Mouse (Mus musculus): ENCODE measurements around the gene Grb2. TPM values are rescaled to one million over a fixed set of nuclear protein-coding genes. Genes with fewer than 3 reads are reported as not detected.
A peak's percentile ranks its signal among the peaks of the same experiment; 100 is the strongest.

Gene Grb2
- polyA plus RNA-seq, 1 experiment = 42.6 TPM

GRCm38 (mm10) chr11:115628465-115629101 is 79.8 kb downstream of the Grb2 start:
- 51% methylated on average over 13 of the region's 13 CpGs for WGBS
- TF ChIP-seq CTCF (conservative IDR thresholded peaks at IDR 0.05; ENCODE audit: insufficient read depth, insufficient read length, low read depth, low read length) = no peak
- no peak for TF ChIP-seq POLR2A (IDR thresholded peaks at IDR 0.05; ENCODE audit: low read depth, low read length)
- peaks cover 13% of the 10 kb centered on the region; the same call in 1 of the 2 replicates for H3K4me1 ChIP-seq (ENCODE audit: control insufficient read depth, insufficient read depth, low read length)
- no peak for DNase-seq
- H3K27ac ChIP-seq (ENCODE audit: insufficient read depth, low read depth, low read length) = no peak overlapping the region
- peaks cover 1% of the 10 kb centered on the region; the same call in 1 of the 2 replicates for H3K36me3 ChIP-seq (ENCODE audit: control insufficient read depth, insufficient read depth, low read length)
- H3K27me3 ChIP-seq (replicated peaks; ENCODE audit: control insufficient read depth, insufficient read depth, low read length) = no peaks in the 10 kb centered on the region
- H3K4me3 ChIP-seq (ENCODE audit: insufficient read depth, low read depth, low read length) = no peak overlapping the region

DNA sequence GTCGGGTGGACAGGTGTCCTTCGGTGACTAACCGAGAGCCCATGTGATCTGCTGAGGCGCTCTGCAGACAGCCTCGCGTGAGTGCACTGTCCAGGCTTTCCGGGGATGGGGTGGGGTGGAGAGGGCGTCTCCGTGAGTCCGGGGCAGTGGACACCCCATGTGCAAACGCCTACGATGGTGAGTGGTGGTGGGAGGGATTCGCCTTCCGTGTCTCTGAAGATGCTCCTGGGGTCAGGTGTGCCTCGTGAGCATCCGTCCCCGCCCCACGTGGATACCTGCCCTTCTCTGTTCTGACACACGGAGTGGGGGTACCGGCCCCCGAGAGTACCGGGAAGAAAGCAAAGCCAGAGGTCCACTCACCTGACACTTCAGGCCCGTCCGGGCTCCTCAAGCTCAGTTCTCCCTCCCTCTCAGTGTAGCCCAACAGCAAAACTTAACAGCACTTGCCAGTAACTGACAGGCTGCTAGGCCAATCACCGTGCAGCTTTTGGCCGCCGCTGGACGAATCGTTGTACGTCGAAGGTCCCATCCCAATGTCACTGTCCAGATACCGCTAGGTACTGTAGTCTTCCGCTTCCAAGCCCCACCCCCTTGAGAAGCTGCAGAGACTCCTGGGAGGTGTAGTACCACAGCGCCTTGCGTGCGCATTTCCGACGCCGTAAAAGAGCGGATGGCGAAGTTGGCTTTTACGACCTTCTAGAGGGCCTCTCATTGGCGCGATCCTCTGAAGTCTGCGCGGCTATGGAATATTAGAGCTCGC is 80.5 kb downstream of the Grb2 start, which contains the start of gene Slc25a19:
Slc25a19 (minus strand) TSS at position 591 of the 760 bp plus-strand sequence.
- H3K4me1 ChIP-seq (ENCODE audit: control insufficient read depth, insufficient read depth, low read length) = peaks cover 13% of the 10 kb centered on the region; the same call in 1 of the 2 replicates
- peaks cover 1% of the 10 kb centered on the region; the same call in 1 of the 2 replicates for H3K36me3 ChIP-seq (ENCODE audit: control insufficient read depth, insufficient read depth, low read length)
- H3K27ac ChIP-seq (ENCODE audit: insufficient read depth, low read depth, low read length) = peak within 1 kb of the TSS; percentile 57
- TF ChIP-seq CTCF (conservative IDR thresholded peaks at IDR 0.05; ENCODE audit: insufficient read depth, insufficient read length, low read depth, low read length) (no peak), POLR2A (IDR thresholded peaks at IDR 0.05; ENCODE audit: low read depth, low read length) (peak; percentile 84)
- H3K4me3 ChIP-seq (ENCODE audit: insufficient read depth, low read depth, low read length) = peak within 1 kb of the TSS; percentile 77
- no peaks in the 10 kb centered on the region for H3K27me3 ChIP-seq (replicated peaks; ENCODE audit: control insufficient read depth, insufficient read depth, low read length)
- under 1% methylated on average over 47 of the region's 47 CpGs for WGBS
- peak; percentile 100 for DNase-seq

GRCm38 (mm10) chr11:115626824-115627616 is 81.4 kb downstream of the Grb2 start:
- H3K4me1 ChIP-seq (ENCODE audit: control insufficient read depth, insufficient read depth, low read length) = peaks cover 13% of the 10 kb centered on the region; the same call in 1 of the 2 replicates
- H3K36me3 ChIP-seq (ENCODE audit: control insufficient read depth, insufficient read depth, low read length) = peaks cover 1% of the 10 kb centered on the region; the same call in 1 of the 2 replicates
- H3K27ac ChIP-seq (ENCODE audit: insufficient read depth, low read depth, low read length) = peak overlapping the region; percentile 57
- no peak for DNase-seq
- WGBS = 28% methylated on average over 11 of the region's 11 CpGs
- H3K4me3 ChIP-seq (ENCODE audit: insufficient read depth, low read depth, low read length) = peak overlapping the region; percentile 77
- TF ChIP-seq CTCF (conservative IDR thresholded peaks at IDR 0.05; ENCODE audit: insufficient read depth, insufficient read length, low read depth, low read length) (no peak), POLR2A (IDR thresholded peaks at IDR 0.05; ENCODE audit: low read depth, low read length) (no peak)
- no peaks in the 10 kb centered on the region for H3K27me3 ChIP-seq (replicated peaks; ENCODE audit: control insufficient read depth, insufficient read depth, low read length)

DNA sequence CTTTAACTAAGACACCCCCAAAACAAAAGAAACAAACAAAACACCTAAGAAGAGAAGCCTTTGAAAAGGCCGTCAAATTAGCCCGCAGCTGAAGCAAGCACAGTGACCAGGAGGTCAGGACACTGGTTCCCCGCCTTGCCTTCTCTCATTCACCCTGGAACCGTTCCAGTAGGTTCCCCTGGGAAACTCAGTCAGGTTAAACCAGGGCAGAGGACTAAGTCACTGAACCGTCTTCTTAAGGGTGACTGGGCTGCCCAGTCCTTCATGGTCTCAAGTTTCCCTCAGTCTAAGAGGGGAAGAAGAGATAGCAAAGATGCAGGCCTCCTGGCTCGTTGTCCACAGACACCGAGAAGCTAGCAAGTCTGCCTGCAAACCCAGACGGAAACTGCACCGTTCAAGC is 82.5 kb downstream of the Grb2 start:
- Histone ChIP-seq H3K4me1 (ENCODE audit: control insufficient read depth, insufficient read depth, low read length) (peaks cover 13% of the 10 kb centered on the region; the same call in 1 of the 2 replicates), H3K27ac (ENCODE audit: insufficient read depth, low read depth, low read length) (peak overlapping the region; percentile 71), H3K36me3 (ENCODE audit: control insufficient read depth, insufficient read depth, low read length) (peaks cover 1% of the 10 kb centered on the region; the same call in 1 of the 2 replicates), H3K4me3 (ENCODE audit: insufficient read depth, low read depth, low read length) (no peak overlapping the region), H3K27me3 (replicated peaks; ENCODE audit: control insufficient read depth, insufficient read depth, low read length) (no peaks in the 10 kb centered on the region)
- 16% methylated on average over 9 of the region's 9 CpGs for WGBS
- no peak for TF ChIP-seq POLR2A (IDR thresholded peaks at IDR 0.05; ENCODE audit: low read depth, low read length)
- TF ChIP-seq CTCF (conservative IDR thresholded peaks at IDR 0.05; ENCODE audit: insufficient read depth, insufficient read length, low read depth, low read length) = no peak
- peak; percentile 95 for DNase-seq

- Histone ChIP-seq H3K27me3 (replicated peaks; ENCODE audit: control insufficient read depth, insufficient read depth, low read length) (no peaks in the 10 kb centered on the region), H3K4me3 (ENCODE audit: insufficient read depth, low read depth, low read length) (no peak overlapping the region), H3K36me3 (ENCODE audit: control insufficient read depth, insufficient read depth, low read length) (peaks cover 3% of the 10 kb centered on the region), H3K27ac (ENCODE audit: insufficient read depth, low read depth, low read length) (no peak overlapping the region), H3K4me1 (ENCODE audit: control insufficient read depth, insufficient read depth, low read length) (peaks cover 18% of the 10 kb centered on the region; the same call in 1 of the 2 replicates)
- DNase-seq = no peak
- TF ChIP-seq POLR2A (IDR thresholded peaks at IDR 0.05; ENCODE audit: low read depth, low read length) (no peak), CTCF (conservative IDR thresholded peaks at IDR 0.05; ENCODE audit: insufficient read depth, insufficient read length, low read depth, low read length) (peak; percentile 50; the same call in 1 of the 2 replicates)
- 43% methylated on average over 9 of the region's 9 CpGs for WGBS
These were observed 84.8 kb downstream of the Grb2 start for GRCm38 (mm10) chr11:115623487-115624070.

DNA sequence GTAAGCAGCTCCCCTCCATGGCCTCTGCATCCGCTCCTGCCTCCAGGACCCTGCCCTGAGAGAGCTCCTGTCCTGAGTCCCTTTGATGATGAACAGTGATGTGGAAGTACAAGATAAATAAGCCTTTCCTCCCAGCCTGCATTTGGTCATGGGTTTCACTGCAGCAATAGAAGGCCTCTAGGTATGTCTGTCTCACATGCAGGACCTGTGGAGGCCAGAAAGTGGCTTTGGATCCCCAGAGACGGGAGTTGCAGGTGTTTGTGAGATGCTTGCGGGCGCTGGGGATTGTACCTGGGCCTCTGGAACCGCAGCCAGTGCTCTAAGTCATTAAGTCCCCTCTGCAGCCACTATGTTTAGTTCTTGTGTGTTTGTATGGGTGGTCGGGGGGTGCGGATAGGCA is 88.4 kb downstream of the Grb2 start:
- DNase-seq = no peak
- Histone ChIP-seq H3K36me3 (ENCODE audit: control insufficient read depth, insufficient read depth, low read length) (peaks cover 3% of the 10 kb centered on the region), H3K4me3 (ENCODE audit: insufficient read depth, low read depth, low read length) (no peak overlapping the region), H3K27me3 (replicated peaks; ENCODE audit: control insufficient read depth, insufficient read depth, low read length) (no peaks in the 10 kb centered on the region), H3K27ac (ENCODE audit: insufficient read depth, low read depth, low read length) (no peak overlapping the region), H3K4me1 (ENCODE audit: control insufficient read depth, insufficient read depth, low read length) (peaks cover 14% of the 10 kb centered on the region)
- 96% methylated on average over 7 of the region's 7 CpGs for WGBS
- no peak for TF ChIP-seq CTCF (conservative IDR thresholded peaks at IDR 0.05; ENCODE audit: insufficient read depth, insufficient read length, low read depth, low read length)
- no peak for TF ChIP-seq POLR2A (IDR thresholded peaks at IDR 0.05; ENCODE audit: low read depth, low read length)
